Mouse (Mus musculus): ENCODE data around the gene Sept11. TPM values are rescaled to one million over a fixed set of nuclear protein-coding genes. Genes with fewer than 3 reads are reported as not detected.

The Sept11 gene
- polyA plus RNA-seq, 1 experiment from 2014 or later: 261 TPM

- Histone ChIP-seq H3K4me2 (ENCODE audit: low read depth, low read length) (no peak overlapping the region), H3K9me3 (replicated peaks; ENCODE audit: control insufficient read depth, low read length) (no peaks in the 10 kb centered on the region), H3K9ac (replicated peaks; ENCODE audit: low read length) (no peak overlapping the region), H3K27ac (replicated peaks; ENCODE audit: low read depth, low read length) (no peak overlapping the region), H3K4me1 (ENCODE audit: control insufficient read depth, insufficient read depth, low read length) (no peaks in the 10 kb centered on the region), H3K4me3 (ENCODE audit: low read depth, low read length) (no peak overlapping the region), H3K27me3 (ENCODE audit: control insufficient read depth, insufficient read depth, low read length) (no peaks in the 10 kb centered on the region), H3K36me3 (replicated peaks; ENCODE audit: control insufficient read depth, insufficient read depth, low read depth, low read length) (peaks cover 4% of the 10 kb centered on the region; the same call in 1 of the 2 replicates)
- no peak for ATAC-seq (replicated peaks; ENCODE audit: insufficient number of reproducible peaks, low FRiP score, low TSS enrichment, low read depth)
- WGBS: 81% methylated on average over 3 of the region's 3 CpGs
- no peak for DNase-seq (ENCODE audit: low spot score)
These were observed 105.0 kb downstream of the Sept11 start for GRCm38 (mm10) chr5:93198232-93198631.

GRCm38 (mm10) chr5:93201181-93201580 lies 107.9 kb downstream of the Sept11 start:
- Histone ChIP-seq H3K27ac (replicated peaks; ENCODE audit: low read depth, low read length) (no peak overlapping the region), H3K9ac (replicated peaks; ENCODE audit: low read length) (no peak overlapping the region), H3K36me3 (replicated peaks; ENCODE audit: control insufficient read depth, insufficient read depth, low read depth, low read length) (peaks cover 4% of the 10 kb centered on the region; the same call in 1 of the 2 replicates), H3K9me3 (replicated peaks; ENCODE audit: control insufficient read depth, low read length) (no peaks in the 10 kb centered on the region), H3K27me3 (ENCODE audit: control insufficient read depth, insufficient read depth, low read length) (no peaks in the 10 kb centered on the region), H3K4me3 (ENCODE audit: low read depth, low read length) (no peak overlapping the region), H3K4me1 (ENCODE audit: control insufficient read depth, insufficient read depth, low read length) (no peaks in the 10 kb centered on the region), H3K4me2 (ENCODE audit: low read depth, low read length) (no peak overlapping the region)
- DNase-seq (ENCODE audit: low spot score): peak; percentile 30
- no peak for ATAC-seq (replicated peaks; ENCODE audit: insufficient number of reproducible peaks, low FRiP score, low TSS enrichment, low read depth)
- 46% methylated on average over 1 of the region's 1 CpGs for WGBS

- Histone ChIP-seq H3K27me3 (ENCODE audit: control insufficient read depth, insufficient read depth, low read length) (no peaks in the 10 kb centered on the region), H3K4me2 (ENCODE audit: low read depth, low read length) (peak overlapping the region; percentile 75), H3K9ac (replicated peaks; ENCODE audit: low read length) (peak overlapping the region; percentile 94), H3K36me3 (replicated peaks; ENCODE audit: control insufficient read depth, insufficient read depth, low read depth, low read length) (peaks cover 2% of the 10 kb centered on the region; the same call in 1 of the 2 replicates), H3K4me1 (ENCODE audit: control insufficient read depth, insufficient read depth, low read length) (no peaks in the 10 kb centered on the region), H3K27ac (replicated peaks; ENCODE audit: low read depth, low read length) (peak overlapping the region; percentile 70), H3K9me3 (replicated peaks; ENCODE audit: control insufficient read depth, low read length) (no peaks in the 10 kb centered on the region), H3K4me3 (ENCODE audit: low read depth, low read length) (peak overlapping the region; percentile 94)
- 1% methylated on average over 34 of the region's 63 CpGs for WGBS
- DNase-seq (ENCODE audit: low spot score): peak; percentile 54
- peak; percentile 71 for ATAC-seq (replicated peaks; ENCODE audit: insufficient number of reproducible peaks, low FRiP score, low TSS enrichment, low read depth)
These were observed 112.3 kb downstream of the Sept11 start for GRCm38 (mm10) chr5:93205371-93206108.

GRCm38 (mm10) chr5:93206109-93207005 lies 113.1 kb downstream of the Sept11 start, which contains the start of the genes Ccni and 2010109A12Rik:
TSS of gene Ccni (minus strand) at chr5:93206495.
TSS of gene 2010109A12Rik (plus strand) at chr5:93206518.
- no peaks in the 10 kb centered on the region for H3K9me3 ChIP-seq (replicated peaks; ENCODE audit: control insufficient read depth, low read length)
- peak within 1 kb of the TSS; percentile 75 for H3K4me2 ChIP-seq (ENCODE audit: low read depth, low read length)
- peak within 1 kb of the TSS; percentile 94 for H3K4me3 ChIP-seq (ENCODE audit: low read depth, low read length)
- H3K27ac ChIP-seq (replicated peaks; ENCODE audit: low read depth, low read length): peak within 1 kb of the TSS; percentile 70
- no peaks in the 10 kb centered on the region for H3K27me3 ChIP-seq (ENCODE audit: control insufficient read depth, insufficient read depth, low read length)
- WGBS: under 1% methylated on average over 79 of the region's 79 CpGs
- H3K4me1 ChIP-seq (ENCODE audit: control insufficient read depth, insufficient read depth, low read length): no peaks in the 10 kb centered on the region
- peak; percentile 98 for ATAC-seq (replicated peaks; ENCODE audit: insufficient number of reproducible peaks, low FRiP score, low TSS enrichment, low read depth)
- H3K36me3 ChIP-seq (replicated peaks; ENCODE audit: control insufficient read depth, insufficient read depth, low read depth, low read length): no peaks in the 10 kb centered on the region
- H3K9ac ChIP-seq (replicated peaks; ENCODE audit: low read length): peak within 1 kb of the TSS; percentile 94
- DNase-seq (ENCODE audit: low spot score): peak; percentile 98

- Histone ChIP-seq H3K9ac (replicated peaks; ENCODE audit: low read length) (peak overlapping the region; percentile 18), H3K27ac (replicated peaks; ENCODE audit: low read depth, low read length) (no peak overlapping the region; the same call in 1 of the 2 replicates), H3K4me1 (ENCODE audit: control insufficient read depth, insufficient read depth, low read length) (no peaks in the 10 kb centered on the region), H3K9me3 (replicated peaks; ENCODE audit: control insufficient read depth, low read length) (no peaks in the 10 kb centered on the region), H3K36me3 (replicated peaks; ENCODE audit: control insufficient read depth, insufficient read depth, low read depth, low read length) (no peaks in the 10 kb centered on the region), H3K4me3 (ENCODE audit: low read depth, low read length) (peak overlapping the region; percentile 94), H3K4me2 (ENCODE audit: low read depth, low read length) (peak overlapping the region; percentile 30), H3K27me3 (ENCODE audit: control insufficient read depth, insufficient read depth, low read length) (no peaks in the 10 kb centered on the region)
- DNase-seq (ENCODE audit: low spot score): peak; percentile 63
- 5% methylated on average over 6 of the region's 6 CpGs for WGBS
- peak; percentile 11 for ATAC-seq (replicated peaks; ENCODE audit: insufficient number of reproducible peaks, low FRiP score, low TSS enrichment, low read depth)
These were observed 113.7 kb downstream of the Sept11 start for GRCm38 (mm10) chr5:93207006-93207348.

GRCm38 (mm10) chr5:93207555-93207954 lies 114.3 kb downstream of the Sept11 start:
- Histone ChIP-seq H3K9ac (replicated peaks; ENCODE audit: low read length) (no peak overlapping the region), H3K27ac (replicated peaks; ENCODE audit: low read depth, low read length) (no peak overlapping the region; the same call in 1 of the 2 replicates), H3K4me1 (ENCODE audit: control insufficient read depth, insufficient read depth, low read length) (no peaks in the 10 kb centered on the region), H3K36me3 (replicated peaks; ENCODE audit: control insufficient read depth, insufficient read depth, low read depth, low read length) (no peaks in the 10 kb centered on the region), H3K27me3 (ENCODE audit: control insufficient read depth, insufficient read depth, low read length) (no peaks in the 10 kb centered on the region), H3K9me3 (replicated peaks; ENCODE audit: control insufficient read depth, low read length) (no peaks in the 10 kb centered on the region), H3K4me2 (ENCODE audit: low read depth, low read length) (0 out of 2 replicates have a peak overlapping the region, but pooled peaks have one; percentile 7), H3K4me3 (ENCODE audit: low read depth, low read length) (no peak overlapping the region)
- ATAC-seq (replicated peaks; ENCODE audit: insufficient number of reproducible peaks, low FRiP score, low TSS enrichment, low read depth): no peak
- 50% methylated on average over 1 of the region's 1 CpGs for WGBS
- no peak for DNase-seq (ENCODE audit: low spot score)

- H3K27ac ChIP-seq (replicated peaks; ENCODE audit: low read depth, low read length): no peak overlapping the region
- DNase-seq (ENCODE audit: low spot score) (no peak), ATAC-seq (replicated peaks; ENCODE audit: insufficient number of reproducible peaks, low FRiP score, low TSS enrichment, low read depth) (no peak)
- H3K9ac ChIP-seq (replicated peaks; ENCODE audit: low read length): no peak overlapping the region
- no peaks in the 10 kb centered on the region for H3K36me3 ChIP-seq (replicated peaks; ENCODE audit: control insufficient read depth, insufficient read depth, low read depth, low read length)
- 91% methylated on average over 3 of the region's 3 CpGs for WGBS
- H3K4me1 ChIP-seq (ENCODE audit: control insufficient read depth, insufficient read depth, low read length): no peaks in the 10 kb centered on the region
- H3K27me3 ChIP-seq (ENCODE audit: control insufficient read depth, insufficient read depth, low read length): no peaks in the 10 kb centered on the region
- no peak overlapping the region for H3K4me2 ChIP-seq (ENCODE audit: low read depth, low read length)
- no peak overlapping the region for H3K4me3 ChIP-seq (ENCODE audit: low read depth, low read length)
- H3K9me3 ChIP-seq (replicated peaks; ENCODE audit: control insufficient read depth, low read length): no peaks in the 10 kb centered on the region
These were observed 125.1 kb downstream of the Sept11 start for GRCm38 (mm10) chr5:93218375-93218774.

Data from embryonic facial prominence, embryonic 11.5 days (tissue).